Mouse (Mus musculus): ENCODE measurements around the gene Scp2. TPM values are rescaled to one million over a fixed set of nuclear protein-coding genes. Genes with fewer than 3 reads are reported as not detected.

Scp2 gene
- polyA plus RNA-seq, 1 experiment from 2014 or later: 189 TPM

DNA sequence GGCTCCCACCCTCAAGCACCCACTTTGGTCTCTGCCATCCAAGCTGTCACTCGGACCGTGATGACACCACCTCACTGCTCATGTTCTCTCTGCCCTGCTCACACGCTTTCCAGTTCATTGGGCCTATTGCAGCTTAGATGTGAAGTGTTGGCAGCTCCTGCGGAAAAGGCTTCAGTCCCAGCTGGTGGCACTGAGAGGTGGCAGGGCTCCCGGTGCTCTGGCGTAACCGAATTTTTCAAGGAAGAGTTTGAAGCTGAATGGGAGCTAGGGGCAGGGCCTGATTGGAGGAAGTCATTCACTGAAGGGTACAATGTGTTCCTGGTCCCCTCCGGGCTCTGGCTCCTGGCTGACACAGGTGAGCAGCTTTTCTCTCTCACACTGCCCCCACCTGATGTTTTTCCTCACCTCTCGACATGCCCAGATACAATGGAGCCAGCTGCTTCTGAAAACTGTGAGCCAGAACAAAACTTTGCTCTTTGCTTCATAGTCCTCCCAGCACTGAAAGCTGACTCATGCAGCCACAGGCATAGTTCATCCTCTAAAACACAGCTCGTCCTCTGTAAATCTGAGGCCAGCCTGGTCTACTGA is 93.0 kb downstream of the Scp2 start:
- Histone ChIP-seq H3K27me3 (replicated peaks) (no peaks in the 10 kb centered on the region), H3K4me2 (no peak overlapping the region), H3K36me3 (replicated peaks) (peaks cover 36% of the 10 kb centered on the region), H3K4me3 (no peak overlapping the region), H3K4me1 (no peaks in the 10 kb centered on the region), H3K9me3 (no peaks in the 10 kb centered on the region), H3K27ac (no peak overlapping the region), H3K9ac (no peak overlapping the region)
- WGBS: 87% methylated on average over 10 of the region's 10 CpGs
- no peak for ATAC-seq (replicated peaks)

DNA sequence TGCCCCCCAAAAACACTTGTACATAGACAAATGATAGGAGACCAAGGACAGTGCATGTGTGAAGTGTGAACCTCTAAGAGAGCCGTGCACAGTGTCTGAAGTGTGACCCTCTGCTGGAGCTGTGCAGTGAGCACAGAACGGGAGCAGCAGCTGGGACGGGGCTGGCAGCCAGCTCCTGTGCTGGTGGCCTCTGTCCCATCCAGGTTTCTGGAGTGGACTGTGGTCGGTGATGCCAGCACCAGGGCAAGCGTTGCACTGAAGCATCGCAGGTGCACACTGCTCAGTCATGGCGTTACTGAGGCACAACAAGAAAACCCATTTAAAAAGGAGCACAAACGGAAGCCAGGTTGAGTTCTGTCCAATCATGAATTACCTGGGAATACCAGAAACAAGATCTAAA is 98.7 kb downstream of the Scp2 start:
- no peaks in the 10 kb centered on the region for H3K4me1 ChIP-seq
- no peak overlapping the region for H3K4me3 ChIP-seq
- no peak overlapping the region for H3K27ac ChIP-seq
- ATAC-seq (replicated peaks): no peak
- no peaks in the 10 kb centered on the region for H3K27me3 ChIP-seq (replicated peaks)
- peaks cover 8% of the 10 kb centered on the region; the same call in 1 of the 2 replicates for H3K36me3 ChIP-seq (replicated peaks)
- 88% methylated on average over 8 of the region's 8 CpGs for WGBS
- H3K4me2 ChIP-seq: no peak overlapping the region
- H3K9ac ChIP-seq: no peak overlapping the region
- H3K9me3 ChIP-seq: no peaks in the 10 kb centered on the region

DNA sequence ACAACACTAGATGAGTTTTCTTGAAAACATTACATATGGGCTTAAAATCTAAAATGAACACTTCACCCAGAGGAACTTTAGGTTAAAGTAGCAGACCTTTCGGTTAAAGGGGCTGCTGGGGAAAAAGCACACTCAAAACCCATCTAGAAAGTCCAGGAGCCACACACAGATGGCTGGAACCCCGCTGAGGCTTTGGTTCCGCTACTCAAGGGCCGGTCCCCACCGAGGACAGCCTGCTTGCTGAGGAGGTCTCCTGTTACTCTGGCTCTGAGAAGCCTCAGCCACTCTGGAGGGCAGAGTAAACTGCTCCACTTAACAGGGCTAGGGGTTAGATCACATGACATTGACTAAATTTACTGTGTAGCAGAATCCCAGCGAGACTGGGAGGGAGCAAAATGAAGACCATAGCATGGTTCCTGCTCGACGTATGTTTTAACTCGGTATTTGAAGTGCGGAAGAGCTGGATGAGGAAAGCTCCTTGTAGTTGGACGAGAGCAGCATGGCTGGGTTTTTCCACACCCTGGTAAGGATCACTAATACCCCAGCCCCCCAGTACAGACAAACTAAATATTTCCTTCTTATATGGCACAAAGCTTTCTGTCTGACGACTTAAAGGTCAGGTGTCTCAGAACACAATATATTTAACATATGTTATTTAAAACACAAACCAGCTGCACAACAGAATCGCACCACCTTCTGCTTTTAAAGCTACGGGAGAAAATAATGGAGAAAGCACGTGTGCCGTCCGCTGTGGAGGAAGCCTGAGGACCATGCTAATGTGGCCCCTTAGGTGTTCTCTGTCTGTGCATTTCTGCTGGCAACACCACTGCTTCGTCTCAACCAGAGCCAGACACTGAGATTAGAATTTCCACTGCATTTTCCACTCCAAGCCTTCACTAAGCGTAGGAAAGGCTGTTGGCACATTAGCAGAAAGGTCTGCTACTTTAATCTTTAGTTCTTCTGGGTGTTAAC is 99.4 kb downstream of the Scp2 start:
- 75% methylated on average over 19 of the region's 19 CpGs for WGBS
- H3K9me3 ChIP-seq: no peaks in the 10 kb centered on the region
- H3K4me1 ChIP-seq: no peaks in the 10 kb centered on the region
- no peak overlapping the region for H3K9ac ChIP-seq
- H3K27me3 ChIP-seq (replicated peaks): no peaks in the 10 kb centered on the region
- no peak overlapping the region for H3K27ac ChIP-seq
- H3K36me3 ChIP-seq (replicated peaks): peaks cover 5% of the 10 kb centered on the region; the same call in 1 of the 2 replicates
- ATAC-seq (replicated peaks): no peak
- H3K4me3 ChIP-seq: no peak overlapping the region
- no peak overlapping the region for H3K4me2 ChIP-seq

DNA sequence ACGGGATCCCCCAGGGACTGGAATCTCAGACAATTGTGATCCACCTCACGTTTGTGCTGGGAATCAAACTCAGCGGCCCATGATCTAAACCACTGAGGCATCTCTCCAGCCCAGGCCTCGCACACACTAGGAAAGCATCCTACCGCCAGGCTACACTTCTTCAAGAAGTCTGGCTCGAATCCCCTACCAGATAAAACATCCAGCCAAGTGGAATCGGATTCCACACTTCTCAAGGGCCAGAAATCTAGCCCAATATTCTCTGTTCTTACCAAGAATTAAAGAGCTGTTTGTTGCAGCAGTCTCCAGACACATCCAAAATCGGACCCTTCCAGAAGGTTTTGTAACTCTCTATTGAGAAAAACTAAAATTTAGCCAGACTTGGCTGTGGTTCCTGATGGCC is 107.8 kb downstream of the Scp2 start:
- Histone ChIP-seq H3K4me2 (no peak overlapping the region), H3K36me3 (replicated peaks) (no peaks in the 10 kb centered on the region), H3K27me3 (replicated peaks) (peaks cover 11% of the 10 kb centered on the region), H3K4me1 (peaks cover 3% of the 10 kb centered on the region), H3K4me3 (no peak overlapping the region), H3K9ac (no peak overlapping the region), H3K9me3 (no peaks in the 10 kb centered on the region), H3K27ac (no peak overlapping the region)
- ATAC-seq (replicated peaks): no peak
- 73% methylated on average over 8 of the region's 8 CpGs for WGBS

DNA sequence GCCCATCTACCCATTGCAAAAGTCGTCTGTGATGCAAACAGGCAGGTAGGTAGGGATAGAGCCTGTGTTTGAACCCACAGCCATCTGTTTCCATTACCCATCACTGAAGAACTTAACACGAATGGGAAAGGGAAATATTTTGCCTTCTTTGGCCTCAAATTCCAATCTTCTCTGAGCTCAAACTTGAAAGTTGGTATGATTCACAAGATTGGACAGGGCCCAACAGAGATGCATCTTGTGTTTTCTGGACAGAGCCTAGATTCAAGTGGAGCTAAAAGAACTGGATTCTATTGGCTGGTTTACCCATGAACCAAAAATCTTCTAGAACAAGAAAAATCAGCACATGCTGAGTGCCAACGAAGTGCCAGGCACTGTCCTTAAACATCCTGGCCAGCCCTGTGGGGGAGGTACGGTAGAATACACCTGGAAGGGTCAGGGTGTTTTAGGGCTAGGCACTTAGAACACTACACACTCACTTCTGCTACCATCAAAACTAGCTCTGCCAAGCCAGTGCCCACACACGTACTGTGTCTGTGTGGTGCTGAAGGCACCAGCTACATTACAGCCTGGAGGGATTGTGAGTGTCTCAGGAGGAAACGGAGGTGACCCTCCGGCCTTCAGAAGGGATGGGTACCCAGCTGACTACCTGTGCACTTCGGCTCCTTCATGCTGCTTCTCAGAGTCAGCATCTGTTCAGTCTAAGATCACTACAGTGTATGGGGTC is 111.6 kb downstream of the Scp2 start:
- Histone ChIP-seq H3K9me3 (no peaks in the 10 kb centered on the region), H3K27ac (no peak overlapping the region), H3K27me3 (replicated peaks) (peaks cover 30% of the 10 kb centered on the region), H3K4me2 (no peak overlapping the region), H3K36me3 (replicated peaks) (no peaks in the 10 kb centered on the region), H3K4me3 (no peak overlapping the region), H3K9ac (no peak overlapping the region), H3K4me1 (peaks cover 12% of the 10 kb centered on the region)
- no peak for ATAC-seq (replicated peaks)
- WGBS: 83% methylated on average over 8 of the region's 8 CpGs

DNA sequence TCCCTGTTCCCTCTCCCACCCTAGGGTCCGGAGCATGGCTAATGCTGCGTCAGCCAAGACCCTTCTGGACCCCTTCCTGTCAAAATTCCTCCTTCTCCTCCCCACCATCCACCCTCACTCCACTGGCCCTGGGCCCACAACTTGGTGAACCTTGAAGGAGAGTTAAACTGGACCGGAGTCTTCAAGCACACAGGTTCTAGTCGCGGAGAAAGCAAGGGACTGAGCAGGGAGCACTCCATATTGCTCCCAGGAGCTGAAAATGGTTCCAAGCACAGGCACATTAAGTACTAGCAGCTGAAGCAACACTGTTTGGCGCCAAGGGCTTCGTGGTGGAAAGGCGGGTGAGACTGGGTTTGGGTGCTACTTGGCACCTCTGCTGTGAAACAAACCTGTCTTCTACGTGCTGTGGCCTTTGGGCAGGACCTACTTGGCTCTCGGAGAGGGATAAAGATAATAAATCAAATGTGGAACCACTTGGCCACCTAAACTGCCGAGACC is 112.4 kb downstream of the Scp2 start:
- H3K9ac ChIP-seq: no peak overlapping the region
- H3K36me3 ChIP-seq (replicated peaks): no peaks in the 10 kb centered on the region
- H3K27me3 ChIP-seq (replicated peaks): peaks cover 30% of the 10 kb centered on the region
- no peak overlapping the region for H3K27ac ChIP-seq
- H3K4me3 ChIP-seq: peak overlapping the region; percentile 60
- peak overlapping the region; percentile 97 for H3K4me2 ChIP-seq
- ATAC-seq (replicated peaks): no peak
- no peaks in the 10 kb centered on the region for H3K9me3 ChIP-seq
- 40% methylated on average over 11 of the region's 11 CpGs for WGBS
- H3K4me1 ChIP-seq: peaks cover 12% of the 10 kb centered on the region

DNA sequence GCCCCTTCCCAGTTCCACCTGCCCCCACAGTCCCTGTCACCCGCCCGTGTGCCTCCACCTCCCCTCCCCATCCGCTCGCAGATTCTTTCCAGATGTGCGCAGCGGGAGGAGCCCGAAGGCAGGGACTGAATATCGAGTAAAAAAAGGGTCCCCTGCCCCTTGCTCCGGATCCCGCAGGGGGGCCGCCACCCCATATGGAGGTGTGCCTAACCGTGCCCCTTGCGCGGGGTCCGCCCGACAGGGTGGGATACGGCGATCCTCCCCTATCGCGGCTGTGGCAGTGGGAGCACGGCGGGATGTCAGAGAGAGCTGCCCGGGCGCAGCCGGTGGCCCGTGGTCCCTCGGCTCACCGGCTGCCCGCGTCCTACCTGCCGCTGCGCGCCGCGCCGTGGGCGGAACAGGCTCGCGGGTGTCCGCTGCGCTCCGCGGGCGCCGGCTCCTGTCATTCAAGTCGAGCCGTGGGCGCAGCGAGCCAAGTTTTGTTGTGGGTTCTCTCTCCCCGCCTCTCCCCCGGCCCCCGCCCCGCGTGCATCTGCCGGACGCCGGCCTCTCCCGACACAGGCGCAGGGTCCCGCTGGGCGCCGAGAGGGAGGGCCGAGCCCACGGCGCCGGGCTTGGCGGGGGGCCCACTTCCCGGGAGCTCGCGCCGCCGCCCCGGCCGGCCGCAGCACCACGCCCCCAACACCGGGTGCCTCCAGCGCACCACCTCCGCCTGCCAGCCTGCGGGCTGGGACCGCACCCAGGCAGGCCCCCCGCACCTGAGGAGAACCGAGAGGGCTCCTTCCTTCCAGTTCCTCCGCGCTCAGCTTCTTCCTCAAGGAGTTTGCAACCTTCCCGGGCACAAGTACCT is 113.1 kb downstream of the Scp2 start:
- ATAC-seq (replicated peaks): peak; percentile 75
- peaks cover 30% of the 10 kb centered on the region for H3K27me3 ChIP-seq (replicated peaks)
- under 1% methylated on average over 76 of the region's 86 CpGs for WGBS

DNA sequence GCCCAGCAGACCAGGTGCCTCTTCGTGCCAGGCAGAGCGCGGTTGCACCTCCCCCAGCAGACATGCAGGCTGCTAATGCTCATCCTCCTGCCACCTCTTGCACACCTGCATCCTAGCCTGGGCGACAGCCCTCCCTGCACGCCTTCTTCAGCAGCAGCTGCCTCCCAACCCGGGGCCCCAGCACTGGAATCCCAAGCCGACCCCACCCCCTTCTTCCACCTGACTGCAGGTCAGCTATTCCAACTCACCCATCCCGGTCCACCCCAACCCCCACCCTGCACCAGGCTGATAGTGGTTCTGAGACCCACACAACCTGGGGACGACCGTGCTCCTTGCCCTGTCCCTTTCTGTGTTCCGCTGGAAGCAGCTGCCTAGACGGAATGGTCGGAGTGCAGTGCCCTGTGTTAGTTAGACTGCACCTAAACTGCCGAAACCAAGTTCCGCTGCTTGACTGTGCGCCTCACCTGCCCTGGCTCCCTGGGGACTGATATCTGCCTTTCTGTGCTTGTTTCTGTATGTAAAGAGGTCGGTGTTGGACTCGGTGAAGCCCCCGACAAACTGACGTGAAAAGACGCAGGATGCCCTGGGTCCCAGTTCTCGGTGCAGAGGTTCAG is 113.8 kb downstream of the Scp2 start:
- WGBS: 2% methylated on average over 22 of the region's 22 CpGs

More for the DNA sequence above, 113.1 kb downstream of the Scp2 start:
- peak overlapping the region; percentile 97 for H3K4me2 ChIP-seq
- H3K4me3 ChIP-seq: peak overlapping the region; percentile 60
- H3K36me3 ChIP-seq (replicated peaks): no peaks in the 10 kb centered on the region
- no peak overlapping the region for H3K27ac ChIP-seq
- H3K9ac ChIP-seq: peak overlapping the region; percentile 49
- peaks cover 12% of the 10 kb centered on the region for H3K4me1 ChIP-seq
- H3K9me3 ChIP-seq: no peaks in the 10 kb centered on the region

DNA sequence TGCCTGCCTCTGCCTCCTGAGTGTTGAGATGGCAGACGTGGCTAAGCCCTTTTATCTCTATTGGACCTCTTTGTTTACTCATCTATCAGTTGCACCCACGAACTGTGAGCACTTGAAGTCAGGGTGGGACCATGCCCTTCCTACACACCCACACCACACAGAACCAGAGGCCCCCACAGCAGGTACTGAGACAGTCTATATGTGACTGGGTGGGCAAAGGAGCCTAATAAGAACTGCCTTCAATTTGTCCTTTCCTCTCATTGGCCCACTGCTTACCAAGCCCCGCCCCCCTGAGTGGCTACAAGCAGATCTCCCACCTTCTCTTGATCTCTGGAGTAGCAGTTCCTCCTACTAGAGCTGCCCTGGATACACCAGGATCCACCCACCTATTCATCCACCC is 118.6 kb downstream of the Scp2 start:
- 30% methylated on average over 3 of the region's 3 CpGs for whole genome bisulfite sequencing
- Histone ChIP-seq H3K4me3 (no peak overlapping the region), H3K4me1 (peaks cover 3% of the 10 kb centered on the region), H3K4me2 (no peak overlapping the region), H3K9ac (no peak overlapping the region), H3K27me3 (replicated peaks) (peaks cover 14% of the 10 kb centered on the region), H3K27ac (no peak overlapping the region), H3K9me3 (no peaks in the 10 kb centered on the region), H3K36me3 (replicated peaks) (no peaks in the 10 kb centered on the region)
- ATAC-seq (replicated peaks): no peak

More for the DNA sequence above, 113.8 kb downstream of the Scp2 start:
- Histone ChIP-seq H3K9me3 (no peaks in the 10 kb centered on the region), H3K27ac (no peak overlapping the region), H3K4me3 (peak overlapping the region; percentile 60), H3K4me1 (peaks cover 12% of the 10 kb centered on the region), H3K27me3 (replicated peaks) (peaks cover 30% of the 10 kb centered on the region), H3K36me3 (replicated peaks) (no peaks in the 10 kb centered on the region), H3K4me2 (peak overlapping the region; percentile 97), H3K9ac (no peak overlapping the region)
- peak; percentile 50 for ATAC-seq (replicated peaks)

DNA sequence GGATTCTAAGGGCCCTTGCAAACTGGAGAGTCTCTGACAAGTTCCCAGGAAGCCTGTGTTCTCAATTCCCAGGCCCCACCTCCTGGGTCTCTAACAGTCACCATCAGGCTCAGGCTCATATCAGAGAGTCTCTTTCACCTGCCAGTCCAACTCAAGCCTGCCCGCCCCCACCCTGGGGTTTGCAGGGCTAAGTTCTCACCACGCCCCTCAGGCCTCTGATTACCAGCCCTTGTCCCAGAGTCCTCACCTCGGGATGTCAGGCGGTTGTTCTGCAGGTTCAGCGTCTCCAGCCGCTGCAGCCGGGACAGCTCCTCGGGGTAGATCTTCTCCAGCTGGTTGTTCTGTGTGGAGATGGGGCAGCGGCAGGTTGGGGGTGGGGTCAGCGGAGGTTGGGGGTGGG is 119.5 kb downstream of the Scp2 start:
- Histone ChIP-seq H3K4me3 (no peak overlapping the region), H3K4me1 (no peaks in the 10 kb centered on the region), H3K9ac (no peak overlapping the region), H3K27ac (no peak overlapping the region), H3K9me3 (no peaks in the 10 kb centered on the region), H3K36me3 (replicated peaks) (no peaks in the 10 kb centered on the region), H3K27me3 (replicated peaks) (peaks cover 5% of the 10 kb centered on the region), H3K4me2 (no peak overlapping the region)
- ATAC-seq (replicated peaks): no peak
- WGBS: 5% methylated on average over 10 of the region's 10 CpGs

DNA sequence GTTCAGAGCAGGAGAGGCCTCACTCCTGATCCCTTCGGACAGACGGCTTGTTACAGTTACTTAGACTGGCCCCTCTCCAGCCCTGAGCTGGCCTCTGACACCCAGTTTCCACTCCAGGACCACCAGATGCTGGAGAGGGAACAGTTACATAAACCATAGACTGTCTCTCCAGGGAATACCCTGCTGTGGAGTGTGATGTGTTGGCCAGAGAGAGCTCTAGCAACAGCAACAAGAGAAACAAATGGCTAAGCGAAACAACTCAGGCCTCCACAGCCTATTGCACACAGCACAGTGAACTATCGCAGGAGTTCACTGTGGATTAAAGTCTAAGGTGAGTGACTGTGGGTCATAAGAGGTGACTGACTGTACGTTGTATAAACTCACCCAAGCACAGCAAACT is 120.2 kb downstream of the Scp2 start:
- no peak overlapping the region for H3K27ac ChIP-seq
- ATAC-seq (replicated peaks): no peak
- no peak overlapping the region for H3K4me3 ChIP-seq
- H3K27me3 ChIP-seq (replicated peaks): no peaks in the 10 kb centered on the region
- no peaks in the 10 kb centered on the region for H3K4me1 ChIP-seq
- no peak overlapping the region for H3K4me2 ChIP-seq
- no peak overlapping the region for H3K9ac ChIP-seq
- 71% methylated on average over 5 of the region's 5 CpGs for WGBS
- no peaks in the 10 kb centered on the region for H3K9me3 ChIP-seq
- H3K36me3 ChIP-seq (replicated peaks): no peaks in the 10 kb centered on the region

All from midbrain, embryonic 15.5 days (tissue).